Mouse (Mus musculus): Measurements from ENCODE around the gene Gnaq. TPM values are rescaled to one million over a fixed set of nuclear protein-coding genes. Genes with fewer than 3 reads are reported as not detected.
A peak's percentile ranks its signal among the peaks of the same experiment; 100 is the strongest.

The Gnaq gene
- total and polyA plus RNA-seq, 3 experiments: 8.1 to 12.9 (median 8.2) TPM

DNA sequence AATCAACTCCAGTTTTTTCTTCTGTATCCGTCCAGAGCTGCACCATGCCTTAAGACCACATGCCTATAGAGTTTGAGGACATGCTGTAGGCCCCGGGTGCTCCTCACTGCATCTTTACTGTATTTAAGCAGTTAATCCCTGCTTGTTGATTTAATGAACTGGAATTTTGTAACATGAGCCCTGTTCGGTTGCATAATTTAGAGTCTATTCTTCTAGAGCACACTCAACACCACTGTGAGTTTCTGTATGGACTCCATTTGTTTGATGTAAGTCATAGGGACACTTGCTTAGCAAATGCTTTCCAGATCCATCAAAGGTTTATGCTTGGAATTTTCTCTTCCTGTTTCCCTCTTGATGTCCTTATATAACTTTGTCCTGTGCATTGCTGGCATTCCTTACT lies 2.2 kb upstream of the Gnaq start:
- in situ Hi-C loops (cut with MboI; ENCODE audit: low pct_ligation_motif_present, low pct_unique_long_range_greater_than_20kb, low sequenced_read_pairs) (loop anchor here (10.0 kb wide), 1 partner anchor 194 kb away; no protein-coding TSS in a partner anchor), dilution Hi-C loops (cut with MboI; ENCODE audit: extremely low pct_ligation_motif_present, extremely low pct_unique_long_range_greater_than_20kb, low sequenced_read_pairs) (no loop called here)
- no peak for DNase-seq (ENCODE audit: extremely low read depth)
- no peaks in the 10 kb centered on the region for H3K27me3 ChIP-seq (replicated peaks)
- peaks cover 6 to 30% of the 10 kb centered on the region in 2 experiments for H3K4me1 ChIP-seq (ENCODE audit: control insufficient read depth in 1 of 2, insufficient read depth in 2 of 2)
- peaks cover 0 to 3% of the 10 kb centered on the region in 2 experiments for H3K36me3 ChIP-seq (replicated peaks in 1 of 2; ENCODE audit: control insufficient read depth in 1 of 2, insufficient read depth in 1 of 2, low read length in 1 of 2)
- no peak overlapping the region for H3K4me3 ChIP-seq (replicated peaks in 1 of 3; ENCODE audit: low read depth in 2 of 3, low read length in 2 of 3, poor library complexity in 1 of 3)
- peaks cover 12% of the 10 kb centered on the region for H3K79me2 ChIP-seq (replicated peaks; ENCODE audit: control insufficient read depth, extremely low read depth, insufficient read depth, poor library complexity, severe bottlenecking)
- H3K27ac ChIP-seq (ENCODE audit: insufficient read depth, low read depth): no peak overlapping the region
- H3K9ac ChIP-seq (ENCODE audit: insufficient read depth, low read depth): no peak overlapping the region
- H3K4me2 ChIP-seq (ENCODE audit: insufficient read depth, low read depth, poor library complexity, severe bottlenecking): no peak overlapping the region
- TF ChIP-seq MAFK (IDR thresholded peaks at IDR 0.05; ENCODE audit: insufficient replicate concordance, low read length): no peak
- no peak for TF ChIP-seq TBP (conservative IDR thresholded peaks at IDR 0.05; ENCODE audit: low read depth, low read length)
- no peak for TF ChIP-seq CTCF (conservative IDR thresholded peaks at IDR 0.05 in 1 of 2, IDR thresholded peaks at IDR 0.05 in 1 of 2; ENCODE audit: low read depth in 2 of 2, low read length in 2 of 2)
- no peak for TF ChIP-seq SMC3 (IDR thresholded peaks at IDR 0.05; ENCODE audit: low read depth, low read length)
- no peak for TF ChIP-seq USF1 (IDR thresholded peaks at IDR 0.05; ENCODE audit: low read depth, low read length)
- TF ChIP-seq JUN (IDR thresholded peaks at IDR 0.05; ENCODE audit: insufficient read depth, low read depth, low read length): no peak
- no peak for TF ChIP-seq CHD1 (IDR thresholded peaks at IDR 0.05; ENCODE audit: low read depth, low read length)
- TF ChIP-seq USF2 (conservative IDR thresholded peaks at IDR 0.05; ENCODE audit: low read depth, low read length): no peak
- TF ChIP-seq NRF1 (IDR thresholded peaks at IDR 0.05; ENCODE audit: low read depth, low read length): no peak
- TF ChIP-seq ELF1 (IDR thresholded peaks at IDR 0.05; ENCODE audit: low read depth, low read length): no peak
- no peak for TF ChIP-seq GABPA (IDR thresholded peaks at IDR 0.05; ENCODE audit: insufficient replicate concordance, low read depth, low read length)
- TF ChIP-seq MEF2A (IDR thresholded peaks at IDR 0.05; ENCODE audit: borderline replicate concordance, low read depth, low read length): no peak
- H3K9me3 ChIP-seq (replicated peaks; ENCODE audit: low read length): peaks cover 2% of the 10 kb centered on the region

- Histone ChIP-seq H3K27ac (ENCODE audit: insufficient read depth, low read depth) (no peak overlapping the region), H3K4me1 (ENCODE audit: control insufficient read depth in 1 of 2, insufficient read depth in 2 of 2) (peaks cover 6 to 32% of the 10 kb centered on the region in 2 experiments)
Measured at GRCm38 (mm10) chr19:16131831-16132230, 800 bp upstream of the Gnaq start.

More at GRCm38 (mm10) chr19:16131831-16132230, 800 bp upstream of the Gnaq start:
- in situ Hi-C loops (cut with MboI; ENCODE audit: low pct_ligation_motif_present, low pct_unique_long_range_greater_than_20kb, low sequenced_read_pairs): loop anchor here (10.0 kb wide), 1 partner anchor 193 kb away; no protein-coding TSS in a partner anchor
- Histone ChIP-seq H3K9me3 (replicated peaks; ENCODE audit: low read length) (peaks cover 2% of the 10 kb centered on the region), H3K4me3 (replicated peaks in 1 of 3; ENCODE audit: low read depth in 2 of 3, low read length in 2 of 3, poor library complexity in 1 of 3) (peak overlapping the region; percentile 54 to 90 (median 76)), H3K9ac (ENCODE audit: insufficient read depth, low read depth) (peak overlapping the region; percentile 91), H3K36me3 (replicated peaks in 1 of 2; ENCODE audit: control insufficient read depth in 1 of 2, insufficient read depth in 1 of 2, low read length in 1 of 2) (peaks cover 0 to 3% of the 10 kb centered on the region in 2 experiments), H3K27me3 (replicated peaks) (no peaks in the 10 kb centered on the region), H3K79me2 (replicated peaks; ENCODE audit: control insufficient read depth, extremely low read depth, insufficient read depth, poor library complexity, severe bottlenecking) (peaks cover 13% of the 10 kb centered on the region), H3K4me2 (ENCODE audit: insufficient read depth, low read depth, poor library complexity, severe bottlenecking) (peak overlapping the region; percentile 88; the same call in 1 of the 2 replicates)
- dilution Hi-C loops (cut with MboI; ENCODE audit: extremely low pct_ligation_motif_present, extremely low pct_unique_long_range_greater_than_20kb, low sequenced_read_pairs): no loop called here
- no peak for TF ChIP-seq ETS1 (conservative IDR thresholded peaks at IDR 0.05; ENCODE audit: low read depth, low read length)
- TF ChIP-seq SIN3A (IDR thresholded peaks at IDR 0.05; ENCODE audit: low read length): no peak
- TF ChIP-seq USF1 (IDR thresholded peaks at IDR 0.05; ENCODE audit: low read depth, low read length): no peak
- TF ChIP-seq NELFE (IDR thresholded peaks at IDR 0.05; ENCODE audit: low read depth, low read length): no peak
- TF ChIP-seq ZC3H11A (IDR thresholded peaks at IDR 0.05; ENCODE audit: low read depth, low read length): no peak
- TF ChIP-seq TCF12 (IDR thresholded peaks at IDR 0.05; ENCODE audit: low read depth, low read length): no peak
- TF ChIP-seq KAT2A (IDR thresholded peaks at IDR 0.05; ENCODE audit: insufficient replicate concordance, low read length): no peak
- no peak for TF ChIP-seq IRF4 (IDR thresholded peaks at IDR 0.05; ENCODE audit: low read depth, low read length)
- no peak for TF ChIP-seq RCOR1 (conservative IDR thresholded peaks at IDR 0.05; ENCODE audit: low read depth, low read length)
- no peak for TF ChIP-seq ZMIZ1 (IDR thresholded peaks at IDR 0.05; ENCODE audit: low read depth, low read length)
- no peak for TF ChIP-seq ZKSCAN1 (IDR thresholded peaks at IDR 0.05; ENCODE audit: borderline replicate concordance, low read depth, low read length)
- TF ChIP-seq MAX (IDR thresholded peaks at IDR 0.05; ENCODE audit: low read length): no peak
- TF ChIP-seq CHD2 (IDR thresholded peaks at IDR 0.05; ENCODE audit: low read length): no peak
- no peak for TF ChIP-seq POLR2A (IDR thresholded peaks at IDR 0.05; ENCODE audit: low read depth, low read length)
- no peak for TF ChIP-seq MXI1 (IDR thresholded peaks at IDR 0.05; ENCODE audit: low read depth, low read length)
- TF ChIP-seq BHLHE40 (IDR thresholded peaks at IDR 0.05; ENCODE audit: low read depth, low read length): no peak
- TF ChIP-seq POLR2AphosphoS2 (IDR thresholded peaks at IDR 0.05; ENCODE audit: low read depth, low read length): no peak
- TF ChIP-seq EP300 (IDR thresholded peaks at IDR 0.05; ENCODE audit: low read length): no peak
- TF ChIP-seq CHD1 (IDR thresholded peaks at IDR 0.05; ENCODE audit: low read depth, low read length): no peak
- no peak for TF ChIP-seq CTCF (conservative IDR thresholded peaks at IDR 0.05 in 1 of 2, IDR thresholded peaks at IDR 0.05 in 1 of 2; ENCODE audit: low read depth in 2 of 2, low read length in 2 of 2)
- DNase-seq (ENCODE audit: extremely low read depth): no peak

Measured in CH12.LX (cell line).